Mouse (Mus musculus) MEL (cell line): ENCODE data around the gene Id1. TPM values are rescaled to one million over a fixed set of nuclear protein-coding genes. Genes with fewer than 3 reads are reported as not detected.

Experiments used
- DNase-seq: peaks from one replicate; pipeline ENCODE4 v3.0.0; 2011; ENCODE audit warnings: low read depth, low spot score
- H3K27ac ChIP-seq: 2 replicates; pipeline ENCODE4 v1.5.1; 2012; ENCODE audit warnings: low read depth, mild to moderate bottlenecking, control low read depth, low read length, moderate library complexity; ENCODE audit not compliant: control insufficient read depth
- H3K27me3 ChIP-seq, 2 experiments: fragments of 150-350 bp in 1 of 2; sonication (generic) in 1 of 2; 2 replicates each; pipeline ENCODE4 v1.6.1; 2012; ENCODE audit warnings: low read length in 2 of 2, mild to moderate bottlenecking in 2 of 2, improper control_type of control experiment in 1 of 2, moderate library complexity in 1 of 2; ENCODE audit not compliant: insufficient read depth in 2 of 2, control insufficient read depth in 1 of 2
- H3K36me3 ChIP-seq, 2 experiments: 2 replicates each; pipeline ENCODE4 v1.6.1; 2012 to 2014; ENCODE audit warnings: low read length in 2 of 2, improper control_type of control experiment in 1 of 2, inconsistent platforms in 1 of 2, mild to moderate bottlenecking in 1 of 2; ENCODE audit not compliant: insufficient read depth in 2 of 2, control insufficient read depth in 1 of 2
- H3K4me1 ChIP-seq, 2 experiments: fragments of 150-350 bp in 1 of 2; sonication (generic) in 1 of 2; 2 replicates each; pipeline ENCODE4 v1.6.1; 2012; ENCODE audit warnings: low read length in 2 of 2, improper control_type of control experiment in 1 of 2, mild to moderate bottlenecking in 1 of 2; ENCODE audit not compliant: insufficient read depth in 2 of 2, control insufficient read depth in 1 of 2
- H3K4me3 ChIP-seq, 2 experiments: fragments of 150-350 bp in 1 of 2; sonication (generic) in 1 of 2; 2 replicates each; pipeline ENCODE4 v1.5.1; 2012; ENCODE audit warnings: low read depth in 2 of 2, low read length in 2 of 2, mild to moderate bottlenecking in 2 of 2, moderate library complexity in 2 of 2, control low read depth in 1 of 2, improper control_type of control experiment in 1 of 2; ENCODE audit not compliant: control insufficient read depth in 1 of 2, insufficient read depth in 1 of 2
- H3K79me2 ChIP-seq: 2 replicates; pipeline ENCODE4 v1.6.1; 2012; ENCODE audit warnings: mild to moderate bottlenecking, low read length, moderate library complexity; ENCODE audit not compliant: control insufficient read depth, poor library complexity, insufficient read depth
- H3K9ac ChIP-seq: 2 replicates; pipeline ENCODE4 v1.6.1; 2012; ENCODE audit warnings: low read depth, mild to moderate bottlenecking, control low read depth, low read length, moderate library complexity; ENCODE audit not compliant: control insufficient read depth, poor library complexity, severe bottlenecking
- H3K9me3 ChIP-seq: fragments of 150-350 bp; sonication (generic); replicated peaks from 2 replicates; pipeline ENCODE4 v1.6.1; 2012; ENCODE audit warnings: mild to moderate bottlenecking, low read length, improper control_type of control experiment, moderate library complexity; ENCODE audit not compliant: insufficient read depth
- ETS1 ChIP-seq: IDR thresholded peaks from 2 replicates; pipeline ENCODE4 v1.6.1; 2012; ENCODE audit warnings: low read depth, mild to moderate bottlenecking, inconsistent platforms, low read length, improper control_type of control experiment, moderate library complexity
- HCFC1 ChIP-seq: IDR thresholded peaks from 2 replicates; pipeline ENCODE4 v1.6.1; 2012; ENCODE audit warnings: low read depth, mild to moderate bottlenecking, inconsistent platforms, low read length, improper control_type of control experiment, moderate library complexity
- MAFK ChIP-seq: IDR thresholded peaks from 2 replicates; pipeline ENCODE4 v1.6.1; 2011; ENCODE audit warnings: low read depth, mild to moderate bottlenecking, low read length, improper control_type of control experiment, borderline replicate concordance
- NELFE ChIP-seq: IDR thresholded peaks from 2 replicates; pipeline ENCODE4 v1.6.1; 2011; ENCODE audit warnings: low read depth, low read length, improper control_type of control experiment
- POLR2AphosphoS5 ChIP-seq: IDR thresholded peaks from 2 replicates; pipeline ENCODE4 v1.6.1; 2012; ENCODE audit warnings: low read depth, borderline replicate concordance, mild to moderate bottlenecking, inconsistent platforms, low read length, moderate library complexity, mixed read lengths
- TAL1 ChIP-seq: IDR thresholded peaks from 2 replicates; pipeline ENCODE4 v1.6.1; 2012; ENCODE audit warnings: mild to moderate bottlenecking, inconsistent platforms, low read length, moderate library complexity, mixed read lengths
- TBP ChIP-seq: IDR thresholded peaks from 2 replicates; pipeline ENCODE4 v1.8.0; 2011; ENCODE audit warnings: low read depth, low read length, improper control_type of control experiment
- TCF12 ChIP-seq: IDR thresholded peaks from 2 replicates; pipeline ENCODE4 v1.6.1; 2014; ENCODE audit warnings: low read depth, mild to moderate bottlenecking, inconsistent platforms, low read length, improper control_type of control experiment, moderate library complexity
- UBTF ChIP-seq: IDR thresholded peaks from 2 replicates; pipeline ENCODE4 v1.6.1; 2012; ENCODE audit warnings: low read depth, mild to moderate bottlenecking, inconsistent platforms, low read length, improper control_type of control experiment, moderate library complexity, borderline replicate concordance; ENCODE audit not compliant: insufficient read depth
- USF1 ChIP-seq: IDR thresholded peaks from 2 replicates; pipeline ENCODE4 v1.6.1; 2014; ENCODE audit warnings: low read depth, mild to moderate bottlenecking, inconsistent platforms, low read length, improper control_type of control experiment, moderate library complexity
- ZC3H11A ChIP-seq: IDR thresholded peaks from 2 replicates; pipeline ENCODE4 v1.6.1; 2012; ENCODE audit warnings: low read depth, mild to moderate bottlenecking, inconsistent platforms, low read length, improper control_type of control experiment
- ZKSCAN1 ChIP-seq: IDR thresholded peaks from 2 replicates; pipeline ENCODE4 v1.6.1; 2012; ENCODE audit warnings: low read depth, mild to moderate bottlenecking, inconsistent platforms, low read length, improper control_type of control experiment, moderate library complexity
- polyA plus RNA-seq, 2 experiments: library from polyadenylated mRNA; stranded (reverse) in 1 of 2; unstranded in 1 of 2; fragments of >175 nt in 1 of 2; fragments of >200 nt in 1 of 2; gene quantifications; 2 replicates each; pipeline versions ENCODE4 v1.2.1 to v1.2.4; 2012; ENCODE audit warnings: low replicate concordance in 2 of 2, low read depth in 1 of 2; ENCODE audit not compliant: insufficient read length in 2 of 2, insufficient read depth in 1 of 2, missing spikeins in 1 of 2
- total RNA-seq: library from RNA; depleted of rRNA; stranded (reverse); fragments of 300-350 nt; gene quantifications from 2 replicates; pipeline ENCODE4 v1.2.3, GENCODE M21; 2012

The Id1 gene
- total and polyA plus RNA-seq, 3 experiments = 102 to 486 TPM; not detected in 1

DNA sequence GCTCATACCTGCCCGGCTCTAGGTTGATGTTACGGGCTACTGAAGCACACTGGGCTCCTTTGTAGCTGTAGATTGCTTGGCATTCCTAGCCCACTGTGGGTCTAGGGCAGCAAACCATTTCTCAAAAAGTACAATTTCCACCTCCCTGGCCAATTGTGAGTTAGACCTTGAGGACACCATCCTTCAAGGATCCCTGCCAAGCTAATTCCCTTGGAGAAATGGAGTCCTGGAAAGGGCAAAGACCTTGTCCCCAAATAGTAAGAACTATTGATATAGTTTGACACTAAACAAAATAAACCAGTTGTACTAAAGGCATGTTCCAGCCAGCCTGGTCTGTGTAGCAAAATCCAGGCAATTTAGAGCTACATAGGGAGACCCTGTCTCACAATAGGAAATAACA is 2.3 kb downstream of the Id1 start:
- Histone ChIP-seq H3K9me3 (no peaks in the 10 kb centered on the region), H3K27ac (peak overlapping the region; percentile 90), H3K4me3 (peak overlapping the region in 1 of 2 experiments; percentile 65; a peak in 2 of 4 replicates), H3K9ac (peak overlapping the region; percentile 70), H3K79me2 (peaks cover 18% of the 10 kb centered on the region), H3K4me1 (peaks cover 0 to 44% of the 10 kb centered on the region in 2 experiments; a peak in 3 of 4 replicates), H3K27me3 (no peaks in the 10 kb centered on the region), H3K36me3 (peaks cover 0 to 28% of the 10 kb centered on the region in 2 experiments; a peak in 2 of 4 replicates)
- peak; percentile 35 for DNase-seq
- TF ChIP-seq POLR2AphosphoS5 (peak; percentile 13; the same call in 1 of the 2 replicates), TBP (0 out of 2 replicates have a peak, but pooled peaks have one; percentile 8), ETS1 (no peak)

GRCm38 (mm10) chr2:152739031-152739841 is 3.2 kb downstream of the Id1 start:
- DNase-seq = peak; percentile 86
- Histone ChIP-seq H3K79me2 (peaks cover 18% of the 10 kb centered on the region), H3K4me1 (peaks cover 0 to 44% of the 10 kb centered on the region in 2 experiments; a peak in 3 of 4 replicates), H3K9me3 (no peaks in the 10 kb centered on the region)
- peak; percentile 33; the same call in 1 of the 2 replicates for TF ChIP-seq HCFC1
- 0 out of 2 replicates have a peak, but pooled peaks have one; percentile 36 for TF ChIP-seq ETS1
- TF ChIP-seq TAL1 = peak; percentile 10; the same call in 1 of the 2 replicates
- TF ChIP-seq TCF12 = peak; percentile 51; the same call in 1 of the 2 replicates
- peak; percentile 95; the same call in 1 of the 2 replicates for TF ChIP-seq POLR2AphosphoS5
- peak; percentile 92 for TF ChIP-seq ZKSCAN1
- peak; percentile 48; the same call in 1 of the 2 replicates for TF ChIP-seq NELFE
- no peak for TF ChIP-seq UBTF
- no peak for TF ChIP-seq ZC3H11A
- no peak for TF ChIP-seq USF1
- TF ChIP-seq TBP = 0 out of 2 replicates have a peak, but pooled peaks have one; percentile 11
- no peak for TF ChIP-seq MAFK
- TF ChIP-seq, all 39 proteins: peak for 8
- H3K9ac ChIP-seq = peak overlapping the region; percentile 73
- no peaks in the 10 kb centered on the region for H3K27me3 ChIP-seq
- peak overlapping the region; percentile 36 to 50 for H3K4me3 ChIP-seq
- H3K36me3 ChIP-seq = peaks cover 0 to 29% of the 10 kb centered on the region in 2 experiments; a peak in 2 of 4 replicates
- peak overlapping the region; percentile 90 for H3K27ac ChIP-seq
